Mouse (Mus musculus) lung, embryonic 14.5 days (tissue): ENCODE measurements at regions not wholly inside any gene's neighbourhood (a gene's known extent, or its start where the extent isn't known, plus 50 kb on each side); places are given as distances from the start of the nearest gene placed in this dataset.
A peak's percentile ranks its signal among the peaks of the same experiment; 100 is the strongest.
"Not testable (repeated sequence)": the region's sequence is repeated elsewhere in the genome, so short reads cannot be mapped to it uniquely, and the experiment has no call there.

ENCODE experiments used
- ATAC-seq: fragments of 200-750 bp; cut with Nextera tagmentation; 2 replicates; pipeline ENCODE4 v1.8.0; 2017; ENCODE audit warnings: mild to moderate bottlenecking, moderate TSS enrichment, moderate library complexity; ENCODE audit not compliant: insufficient read depth
- DNase-seq: peaks from one replicate; pipeline ENCODE4 v3.0.0-alpha.2; 2015
- H3K27ac ChIP-seq: fragments of 300-500 bp; sonication (generic); 2 replicates; pipeline ENCODE4 v1.5.1; 2014; ENCODE audit warnings: low read depth, mild to moderate bottlenecking, moderate library complexity
- H3K27me3 ChIP-seq: fragments of 300-500 bp; sonication (generic); 2 replicates; pipeline ENCODE4 v1.6.1; 2014; ENCODE audit warnings: low read length, control low read depth; ENCODE audit not compliant: insufficient read depth
- H3K36me3 ChIP-seq: fragments of 300-500 bp; sonication (generic); 2 replicates; pipeline ENCODE4 v1.6.1; 2014; ENCODE audit warnings: control low read depth; ENCODE audit not compliant: insufficient read depth
- H3K4me1 ChIP-seq: fragments of 300-500 bp; sonication (generic); 2 replicates; pipeline ENCODE4 v1.6.1; 2014; ENCODE audit warnings: antibody characterized with exemption, control low read depth; ENCODE audit not compliant: insufficient read depth
- H3K4me2 ChIP-seq: fragments of 300-500 bp; sonication (generic); 2 replicates; pipeline ENCODE4 v1.6.1; 2014; ENCODE audit warnings: mild to moderate bottlenecking
- H3K4me3 ChIP-seq: fragments of 300-500 bp; sonication (generic); 2 replicates; pipeline ENCODE4 v1.5.1; 2014; ENCODE audit warnings: low read depth, low read length
- H3K9ac ChIP-seq: fragments of 300-500 bp; sonication (generic); 2 replicates; pipeline ENCODE4 v1.6.1; 2014
- H3K9me3 ChIP-seq: fragments of 300-500 bp; sonication (generic); 2 replicates; pipeline ENCODE4 v1.6.1; 2016; ENCODE audit warnings: low read depth, low read length, control low read depth
- CTCF ChIP-seq: IDR thresholded peaks from 2 replicates; pipeline ENCODE4 v1.5.1; 2016; ENCODE audit warnings: antibody characterized with exemption, low read depth
- WGBS: fragments of 180-500 bp; shearing (Covaris S2); extraction: QIAGEN DNeasy Blood & Tissue Kit; methylation state at CpG from one replicate; pipeline ENCODE4 v1.1.7; 2014; 5-methylcytosine and 5-hydroxymethylcytosine counted together

GRCm38 (mm10) chr7:113030053-113030752 lies 76.4 kb downstream of the Rassf10 start:
- Histone ChIP-seq H3K36me3 (no peaks in the 10 kb centered on the region), H3K4me2 (no peak overlapping the region), H3K9me3 (no peaks in the 10 kb centered on the region), H3K4me1 (no peaks in the 10 kb centered on the region), H3K4me3 (no peak overlapping the region), H3K9ac (no peak overlapping the region), H3K27me3 (no peaks in the 10 kb centered on the region), H3K27ac (no peak overlapping the region; the same call in 1 of the 2 replicates)
- DNase-seq (peak; percentile 17), ATAC-seq (no peak)
- TF ChIP-seq CTCF = no peak
- 26% methylated on average over 5 of the region's 5 CpGs for WGBS

GRCm38 (mm10) chr7:113035751-113036150 lies 82.0 kb downstream of the Rassf10 start:
- ATAC-seq (no peak), DNase-seq (no peak)
- no peak for TF ChIP-seq CTCF
- H3K27me3 ChIP-seq = no peaks in the 10 kb centered on the region
- no peak overlapping the region for H3K4me2 ChIP-seq
- H3K4me3 ChIP-seq = no peak overlapping the region
- 79% methylated on average over 4 of the region's 4 CpGs for WGBS
- H3K9ac ChIP-seq = no peak overlapping the region
- H3K9me3 ChIP-seq = no peaks in the 10 kb centered on the region
- no peaks in the 10 kb centered on the region for H3K36me3 ChIP-seq
- H3K4me1 ChIP-seq = no peaks in the 10 kb centered on the region
- H3K27ac ChIP-seq = no peak overlapping the region

DNA sequence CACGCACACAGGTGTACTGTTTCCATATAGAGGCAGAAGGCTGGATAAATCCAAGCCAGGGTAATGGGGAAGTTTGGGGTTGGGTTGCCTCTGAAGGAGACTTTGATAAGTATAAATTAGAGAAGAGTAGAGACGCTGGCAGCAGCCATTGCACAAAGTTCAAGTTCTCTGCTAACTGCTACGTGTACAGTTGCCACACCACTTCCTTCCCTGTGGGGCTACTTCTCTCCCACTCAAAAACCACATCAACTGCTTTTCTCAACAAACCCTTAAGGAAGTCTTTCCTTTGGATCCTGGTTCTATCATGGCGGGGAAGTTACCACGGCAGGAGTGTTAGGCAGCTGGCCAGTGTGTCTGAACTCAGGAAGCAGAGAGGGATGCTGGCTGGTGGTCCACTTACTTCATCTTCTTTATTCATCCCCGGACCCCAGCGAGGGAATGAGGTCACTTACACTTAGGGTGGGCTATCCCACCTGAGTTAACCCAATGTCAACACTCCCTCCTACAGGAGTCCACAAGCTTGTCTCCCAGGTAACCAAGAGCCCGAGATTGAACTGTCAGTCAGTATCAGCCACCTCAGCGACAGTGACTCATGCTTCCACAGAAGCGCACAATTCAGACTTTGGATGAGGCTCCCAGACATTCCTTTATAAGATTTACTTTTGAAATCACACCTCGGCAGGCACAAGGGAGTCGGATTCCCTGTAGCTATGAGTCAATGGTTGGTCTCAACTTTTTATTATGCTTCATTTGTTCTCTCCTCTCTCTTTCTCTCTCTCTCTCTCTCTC lies 84.3 kb downstream of the Rassf10 start:
- TF ChIP-seq CTCF = no peak
- Histone ChIP-seq H3K36me3 (no peaks in the 10 kb centered on the region), H3K9me3 (no peaks in the 10 kb centered on the region), H3K9ac (no peak overlapping the region), H3K27ac (no peak overlapping the region), H3K4me1 (no peaks in the 10 kb centered on the region), H3K4me3 (no peak overlapping the region), H3K27me3 (no peaks in the 10 kb centered on the region), H3K4me2 (no peak overlapping the region)
- ATAC-seq = peak; percentile 41; the same call in 1 of the 2 replicates
- 53% methylated on average over 12 of the region's 12 CpGs for WGBS
- peak; percentile 28 for DNase-seq

GRCm38 (mm10) chr7:113038906-113039671 lies 85.3 kb downstream of the Rassf10 start:
- Histone ChIP-seq H3K27ac (no peak overlapping the region), H3K27me3 (no peaks in the 10 kb centered on the region), H3K9me3 (no peaks in the 10 kb centered on the region), H3K36me3 (no peaks in the 10 kb centered on the region), H3K4me2 (no peak overlapping the region), H3K4me3 (no peak overlapping the region), H3K9ac (no peak overlapping the region), H3K4me1 (no peaks in the 10 kb centered on the region)
- DNase-seq = no peak
- ATAC-seq = no peak
- WGBS = 64% methylated on average over 3 of the region's 3 CpGs
- TF ChIP-seq CTCF = no peak

DNA sequence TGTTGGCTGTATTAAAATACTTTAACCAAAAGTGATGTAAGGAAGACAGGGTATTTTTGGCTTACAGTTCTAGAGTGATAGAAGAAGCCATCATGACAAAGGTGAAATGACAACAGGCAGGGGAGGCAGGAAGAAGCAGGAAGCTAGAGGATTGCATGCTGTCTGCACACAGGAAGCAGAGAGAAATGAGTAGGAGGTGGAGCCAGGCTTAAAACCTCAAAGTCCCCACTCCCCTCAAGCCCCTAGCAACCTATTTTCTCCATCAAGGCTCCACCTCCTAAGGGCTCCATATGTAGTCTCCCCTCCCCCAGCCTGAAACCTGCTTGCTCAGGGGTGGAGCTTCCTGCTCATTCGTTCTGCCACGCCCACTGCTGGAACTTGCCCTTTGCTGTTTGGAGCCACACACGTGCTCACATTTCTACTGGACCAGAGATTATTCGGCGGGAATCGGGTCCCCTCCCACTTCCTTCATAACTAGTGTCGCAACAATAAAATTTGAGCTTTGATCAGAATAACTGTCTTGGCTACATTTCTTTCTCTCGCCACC lies 91.9 kb downstream of the Rassf10 start:
- ATAC-seq, H3K9me3 ChIP-seq, H3K4me3 ChIP-seq, H3K27ac ChIP-seq, H3K27me3 ChIP-seq, H3K4me2 ChIP-seq, DNase-seq, H3K4me1 ChIP-seq, H3K36me3 ChIP-seq, H3K9ac ChIP-seq: not testable (repeated sequence)
- 48% methylated on average over 7 of the region's 8 CpGs for WGBS

GRCm38 (mm10) chr7:113046406-113046805 lies 92.6 kb downstream of the Rassf10 start:
- peaks cover 5% of the 10 kb centered on the region; the same call in 1 of the 2 replicates for H3K4me1 ChIP-seq
- no peaks in the 10 kb centered on the region for H3K27me3 ChIP-seq
- 0 out of 2 replicates have a peak overlapping the region, but pooled peaks have one; percentile 37 for H3K27ac ChIP-seq
- 77% methylated on average over 4 of the region's 4 CpGs for WGBS
- no peak for DNase-seq
- no peak overlapping the region for H3K9ac ChIP-seq
- H3K4me2 ChIP-seq = no peak overlapping the region
- no peaks in the 10 kb centered on the region for H3K9me3 ChIP-seq
- TF ChIP-seq CTCF = no peak
- H3K36me3 ChIP-seq = no peaks in the 10 kb centered on the region
- H3K4me3 ChIP-seq = no peak overlapping the region
- no peak for ATAC-seq
